Mouse (Mus musculus): Measurements from ENCODE around the gene Gm8926.
"Not testable (repeated sequence)": the region's sequence is repeated elsewhere in the genome, so short reads cannot be mapped to it uniquely, and the experiment has no call there.

Gene Gm8926

DNA sequence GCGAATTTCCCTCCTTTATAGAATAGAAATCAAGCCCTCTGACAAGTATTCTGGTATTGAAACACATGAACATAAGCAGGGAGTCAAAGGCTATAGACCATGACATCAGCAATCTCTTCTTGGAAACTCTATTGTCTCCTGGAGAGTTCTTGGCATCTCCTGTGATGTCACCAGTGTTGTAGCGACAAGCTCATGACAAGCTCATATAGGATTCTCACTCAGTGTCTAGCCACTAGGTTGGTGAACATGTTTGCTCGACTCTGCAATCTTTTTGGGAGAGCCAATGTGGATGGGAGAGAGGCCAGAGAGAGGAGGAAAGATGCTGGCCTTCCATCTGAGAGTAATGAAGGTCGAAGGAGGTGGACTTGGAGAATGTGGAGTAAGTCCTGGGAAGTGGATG, at the start of gene Gm8926:
Gene Gm8926, plus strand, starts transcription at position 301 of the 400 bp plus-strand sequence.
- DNase-seq = not testable (repeated sequence)
